Mouse (Mus musculus) gonadal fat pad, adult 2 months (tissue): ENCODE data around the gene Dock3. TPM values are rescaled to one million over a fixed set of nuclear protein-coding genes. Genes with fewer than 3 reads are reported as not detected.

Experiments used
- DNase-seq: peaks from one replicate; pipeline ENCODE4 v3.0.0-alpha.2; 2012; ENCODE audit warnings: low read depth
- polyA plus RNA-seq: library from polyadenylated mRNA; depleted of rRNA; stranded (reverse); fragments of >200 nt; gene quantifications from 2 replicates; pipeline ENCODE4 v1.2.3, GENCODE M21; 2012; rRNA removed

Gene Dock3
- polyA plus RNA-seq: 0.10 and 1.5 TPM in 2 replicates

- no peak for DNase-seq
Measured at GRCm38 (mm10) chr9:107231539-107232139, at the start of gene Dock3. Dock3 (minus strand) TSS chr9:107231909.

- DNase-seq: no peak
Measured at GRCm38 (mm10) chr9:107280322-107281027, 48.8 kb upstream of the Dock3 start.

- DNase-seq: no peak
Measured at GRCm38 (mm10) chr9:107279378-107280321, 47.9 kb upstream of the Dock3 start.

- DNase-seq: no peak
Measured at GRCm38 (mm10) chr9:107278527-107279377, 47.0 kb upstream of the Dock3 start.

GRCm38 (mm10) chr9:107278126-107278525 is 46.4 kb upstream of the Dock3 start:
- no peak for DNase-seq

GRCm38 (mm10) chr9:107277603-107278002 is 45.9 kb upstream of the Dock3 start:
- DNase-seq: no peak

- DNase-seq: no peak
Measured at GRCm38 (mm10) chr9:107275710-107276109, 44.0 kb upstream of the Dock3 start.

GRCm38 (mm10) chr9:107274751-107275150 is 43.0 kb upstream of the Dock3 start:
- no peak for DNase-seq

- no peak for DNase-seq
Measured at GRCm38 (mm10) chr9:107273184-107273583, 41.5 kb upstream of the Dock3 start.

GRCm38 (mm10) chr9:107272284-107272683 is 40.6 kb upstream of the Dock3 start:
- DNase-seq: no peak

GRCm38 (mm10) chr9:107271177-107271938 is 39.6 kb upstream of the Dock3 start:
- no peak for DNase-seq

- no peak for DNase-seq
Measured at GRCm38 (mm10) chr9:107269772-107270171, 38.1 kb upstream of the Dock3 start.

- no peak for DNase-seq
Measured at GRCm38 (mm10) chr9:107267721-107268402, 36.2 kb upstream of the Dock3 start.

- DNase-seq: no peak
Measured at GRCm38 (mm10) chr9:107267028-107267427, 35.3 kb upstream of the Dock3 start.

- no peak for DNase-seq
Measured at GRCm38 (mm10) chr9:107264731-107265130, 33.0 kb upstream of the Dock3 start.

GRCm38 (mm10) chr9:107263912-107264311 is 32.2 kb upstream of the Dock3 start:
- DNase-seq: no peak

- DNase-seq: no peak
Measured at GRCm38 (mm10) chr9:107262375-107262774, 30.7 kb upstream of the Dock3 start.

GRCm38 (mm10) chr9:107261792-107262191 is 30.1 kb upstream of the Dock3 start:
- DNase-seq: no peak

GRCm38 (mm10) chr9:107260836-107261235 is 29.1 kb upstream of the Dock3 start:
- no peak for DNase-seq

GRCm38 (mm10) chr9:107260429-107260828 is 28.7 kb upstream of the Dock3 start:
- no peak for DNase-seq
